Comparison of ENCODE assay signal across 12 mouse cellular contexts in the genomic region with DNA sequence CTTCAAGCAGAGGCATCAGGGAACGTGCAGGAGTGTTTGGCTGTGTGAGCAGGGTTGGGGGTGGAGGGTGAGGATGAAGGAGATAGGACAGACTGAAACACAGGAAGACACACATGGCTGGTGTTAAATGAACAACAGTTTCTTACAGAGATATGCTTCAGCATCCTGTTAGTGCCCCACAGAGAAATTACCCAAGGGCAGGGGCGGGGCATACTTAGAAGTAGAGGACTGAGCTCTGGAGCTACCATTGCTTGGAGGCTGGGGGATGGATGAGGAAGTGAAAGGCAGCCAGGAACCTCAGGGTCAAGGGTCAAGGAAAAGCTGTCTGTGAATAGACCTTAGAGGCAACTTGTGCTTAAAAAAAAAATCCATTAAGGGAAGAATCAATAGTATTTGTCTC. TPM values are rescaled to one million over a fixed set of nuclear protein-coding genes. Genes with fewer than 3 reads are reported as not detected.
DNase-seq lines count a peak whose midpoint lies in the region; ATAC-seq and TF ChIP-seq lines count a peak whose summit lies in the region.
"Had no signal": no experiment of that assay in that cellular context is flagged by ENCODE, and none has a peak within 500 bp of the region (broad histone marks: within the 10 kb centered on the region; RNA-seq: fewer than 3 reads in every experiment).

No protein-coding gene starts in this region.

- ATAC-seq in common myeloid progenitor, adult 5-6 weeks (replicated peaks; ENCODE audit: low read depth, poor library complexity, severe bottlenecking), result peak; percentile 76
- peak; percentile 28 for ATAC-seq in liver, embryonic 12.5 days
- no peak for ATAC-seq in midbrain, postnatal 0 days (ENCODE audit: low FRiP score)

- TF ChIP-seq POLR2A in lung, adult 2 months (IDR thresholded peaks at IDR 0.05; ENCODE audit: borderline replicate concordance, extremely low read depth, low read depth, low read length), result no peak

- no peaks in the 10 kb centered on the region for H3K9me3 ChIP-seq in liver, embryonic 12.5 days (replicated peaks)
- no peaks in the 10 kb centered on the region for H3K9me3 ChIP-seq in midbrain, postnatal 0 days (ENCODE audit: low read length)
- H3K9me3 ChIP-seq: hindbrain, embryonic 13.5 days; midbrain, embryonic 12.5 days had no signal

- H3K27me3 ChIP-seq in liver, embryonic 12.5 days (replicated peaks), result no peaks in the 10 kb centered on the region
- no peaks in the 10 kb centered on the region for H3K27me3 ChIP-seq in splenic B cell, adult 2 months (ENCODE audit: control insufficient read depth, insufficient read depth, low read length, poor library complexity, severe bottlenecking)
- H3K27me3 ChIP-seq in midbrain, postnatal 0 days (ENCODE audit: insufficient read depth, low read length), result no peaks in the 10 kb centered on the region
- H3K27me3 ChIP-seq: hindbrain, embryonic 13.5 days; midbrain, embryonic 12.5 days had no signal

- no peak overlapping the region for H3K4me3 ChIP-seq in lung, adult 2 months (replicated peaks; ENCODE audit: extremely low read depth, low read depth, low read length)
- H3K4me3 ChIP-seq in liver, embryonic 12.5 days, result no peak overlapping the region
- H3K4me3 ChIP-seq in midbrain, postnatal 0 days (ENCODE audit: low read depth, low read length), result no peak overlapping the region
- H3K4me3 ChIP-seq: hindbrain, embryonic 13.5 days; midbrain, embryonic 12.5 days had no signal

- H3K4me1 ChIP-seq in lung, adult 2 months (ENCODE audit: control insufficient read depth, insufficient read depth, low read length), result no peaks in the 10 kb centered on the region
- peaks cover 38% of the 10 kb centered on the region for H3K4me1 ChIP-seq in liver, embryonic 12.5 days
- H3K4me1 ChIP-seq in midbrain, postnatal 0 days (ENCODE audit: insufficient read depth, low read length), result no peaks in the 10 kb centered on the region
- H3K4me1 ChIP-seq: hindbrain, embryonic 13.5 days; midbrain, embryonic 12.5 days had no signal

- H3K36me3 ChIP-seq in liver, embryonic 12.5 days, result peaks cover 85% of the 10 kb centered on the region
- peaks cover 13% of the 10 kb centered on the region for H3K36me3 ChIP-seq in splenic B cell, adult 2 months (ENCODE audit: control insufficient read depth, insufficient read depth, low read length, poor library complexity, severe bottlenecking)
- peaks cover 62% of the 10 kb centered on the region for H3K36me3 ChIP-seq in midbrain, postnatal 0 days (ENCODE audit: insufficient read depth, low read length)

- no peak overlapping the region for H3K9ac ChIP-seq in liver, embryonic 12.5 days
- H3K9ac ChIP-seq in midbrain, postnatal 0 days (replicated peaks; ENCODE audit: low read length, poor library complexity, severe bottlenecking), result no peak overlapping the region
- H3K9ac ChIP-seq: hindbrain, embryonic 13.5 days; midbrain, embryonic 12.5 days had no signal

- no peak overlapping the region for H3K4me2 ChIP-seq in liver, embryonic 12.5 days
- no peak overlapping the region for H3K4me2 ChIP-seq in midbrain, postnatal 0 days (ENCODE audit: low read depth, low read length, poor library complexity, severe bottlenecking)
- H3K4me2 ChIP-seq: hindbrain, embryonic 13.5 days; midbrain, embryonic 12.5 days had no signal

- DNase-seq in lung, adult 18-20 months, result peak; percentile 10 to 15
- no peak for DNase-seq in lung, adult 2 months
- peak; percentile 11 for DNase-seq in splenic B cell, adult 2 months (ENCODE audit: low read depth, low spot score)
- DNase-seq in layer of hippocampus, postnatal 25 days (ENCODE audit: extremely low spot score in 1 of 2, low spot score in 1 of 2), result no peak
- DNase-seq in midbrain, postnatal 0 days (ENCODE audit: low spot score), result no peak
- DNase-seq: cerebellum, postnatal 14 days; gastrocnemius, postnatal 14 days; kidney, postnatal 10 days had no signal

- no peak overlapping the region for H3K27ac ChIP-seq in liver, embryonic 12.5 days
- H3K27ac ChIP-seq in midbrain, postnatal 0 days (ENCODE audit: low read depth, low read length), result no peak overlapping the region
- H3K27ac ChIP-seq: hindbrain, embryonic 13.5 days; midbrain, embryonic 12.5 days had no signal

- TF ChIP-seq CTCF in lung, adult 2 months (IDR thresholded peaks at IDR 0.05; ENCODE audit: insufficient read depth, low read length), result no peak
- no peak for TF ChIP-seq CTCF in midbrain, postnatal 0 days (IDR thresholded peaks at IDR 0.05)

- 58% methylated on average over 2 of the region's 2 CpGs for WGBS in lung, adult 2 months
- 26% methylated on average over 2 of the region's 2 CpGs for WGBS in liver, embryonic 12.5 days (ENCODE audit: insufficient replicate concordance)
- WGBS in midbrain, postnatal 0 days, result 74% methylated on average over 2 of the region's 2 CpGs

RNA-seq across cellular contexts. Expression of a gene that starts 33.2 kb away (rescaled TPM):
- polyA plus RNA-seq in lung, adult 2 months (2012; rRNA removed), result 32.0 and 43.8 TPM in 2 replicates
- 6.0 and 6.6 TPM in 2 replicates for total RNA-seq in common myeloid progenitor, adult 5-6 weeks (2017)
- polyA plus RNA-seq in liver, embryonic 12.5 days (2016; fragmentation: Nextera tagmentation; extraction: Ambion mirVana), result 9.1 and 9.2 TPM in 2 replicates
- total RNA-seq in layer of hippocampus, postnatal 25 days (2021), result 100 to 1,000 TPM; 372 to 435 TPM
- total RNA-seq in midbrain, postnatal 0 days (2014; rRNA removed), result 308 and 425 TPM in 2 replicates
- polyA plus RNA-seq in midbrain, postnatal 0 days (2015; fragmentation: Nextera tagmentation; extraction: Ambion mirVana), result 183 and 215 TPM in 2 replicates

Comparison
In these comparisons a context has a peak if more than half of its experiments do, and no peak if none do; other contexts are left out.
1. DNase-seq: peak in lung, adult 18-20 months (2 of 2) and splenic B cell, adult 2 months (single experiment); none in lung, adult 2 months (single experiment), layer of hippocampus, postnatal 25 days (0 of 2) and midbrain, postnatal 0 days (single experiment).
2. RNA of a gene that starts 33.2 kb away (total RNA-seq): 372 to 435 TPM in layer of hippocampus, postnatal 25 days and 308 to 425 TPM in midbrain, postnatal 0 days; 6.0 to 6.6 TPM in common myeloid progenitor, adult 5-6 weeks; every median in the first group is over 10 times any median in the second.